Mouse (Mus musculus): ENCODE data around the gene Adam11. TPM values are rescaled to one million over a fixed set of nuclear protein-coding genes. Genes with fewer than 3 reads are reported as not detected.

The Adam11 gene
- total RNA-seq, 2 experiments from 2014 or later: 186 to 207 TPM

GRCm38 (mm10) chr11:102752896-102753590 lies 8.2 kb upstream of the Adam11 start:
- DNase-seq (ENCODE audit: low spot score in 2 of 2): no peak

DNA sequence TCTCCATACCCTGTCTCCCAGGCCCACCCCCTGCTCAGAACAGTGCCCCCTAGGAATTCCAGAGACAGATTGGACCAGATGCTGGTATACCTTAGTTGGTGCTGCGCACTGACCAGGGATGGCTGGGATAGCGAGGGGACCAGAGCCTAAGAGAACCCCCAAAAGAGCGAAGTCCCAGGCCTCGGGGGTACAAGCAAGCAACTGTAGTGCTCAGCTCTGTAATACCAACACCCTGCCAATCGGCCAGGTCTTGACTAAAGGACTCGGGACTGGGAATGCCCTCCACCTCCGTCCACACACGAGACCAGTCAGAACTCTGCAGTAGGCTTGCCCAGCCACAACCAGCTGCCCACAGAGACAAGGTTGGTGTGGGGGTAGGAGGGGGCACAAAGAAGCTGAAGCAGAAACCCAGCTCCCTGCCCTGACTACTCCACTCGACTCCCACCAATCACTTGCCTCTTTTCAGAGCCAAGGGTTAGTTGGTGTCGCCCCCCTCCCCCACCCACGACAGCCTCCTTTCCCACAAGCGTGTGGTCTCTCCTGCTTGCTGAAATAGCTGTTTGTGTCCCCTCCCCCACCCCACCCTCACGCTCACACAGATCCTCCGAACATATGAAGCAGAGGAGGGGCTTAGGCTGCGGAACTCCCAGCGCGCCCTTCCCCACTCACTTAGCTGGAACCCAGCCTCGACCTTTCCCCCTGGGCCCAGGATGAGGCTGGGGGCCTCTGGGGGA lies 7.5 kb upstream of the Adam11 start:
- no peak for DNase-seq (ENCODE audit: low spot score in 2 of 2)

DNA sequence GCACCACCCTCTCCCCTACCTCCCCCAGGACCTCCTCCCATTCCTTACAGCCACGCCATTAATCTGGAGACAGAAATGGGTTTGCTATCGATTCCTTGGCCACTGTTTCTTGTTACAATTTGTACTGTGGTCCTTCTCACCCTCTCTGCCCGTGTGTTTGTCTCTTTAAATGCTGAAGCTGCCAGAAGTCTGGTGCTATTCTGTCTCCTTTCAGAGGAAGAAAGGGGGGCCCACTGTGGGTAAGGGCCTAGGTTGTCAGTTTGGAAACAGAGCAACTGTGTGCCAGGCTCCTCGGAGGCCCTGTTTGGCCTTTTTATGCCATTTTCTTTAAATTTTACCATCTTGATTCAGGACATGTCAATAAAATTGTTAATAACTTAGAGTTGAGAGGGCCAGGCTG lies 6.8 kb upstream of the Adam11 start:
- DNase-seq (ENCODE audit: low spot score in 2 of 2): no peak

DNA sequence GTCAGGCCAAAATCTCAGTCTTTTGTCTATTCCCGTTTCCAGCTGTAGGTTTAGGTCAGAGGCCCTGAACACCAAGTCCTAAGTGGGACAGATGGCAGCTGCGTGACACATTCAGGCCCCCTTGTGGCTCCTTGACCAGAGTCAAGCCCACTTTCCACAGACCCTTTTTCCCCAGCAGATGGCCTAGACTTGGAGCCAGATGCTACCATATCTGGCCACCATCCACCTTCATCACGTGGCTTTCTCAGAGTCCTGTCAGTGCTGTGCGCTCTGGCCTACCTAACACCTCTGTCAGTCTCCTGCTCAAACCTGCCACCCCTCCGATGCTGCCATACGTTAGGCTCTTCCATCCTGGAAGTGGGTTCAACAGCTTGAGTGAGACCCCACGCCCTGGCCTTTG lies 5.8 kb upstream of the Adam11 start:
- no peak for DNase-seq (ENCODE audit: low spot score in 2 of 2)

- no peak for DNase-seq (ENCODE audit: low spot score in 2 of 2)
Measured at GRCm38 (mm10) chr11:102758977-102759376, 2.3 kb upstream of the Adam11 start.

DNA sequence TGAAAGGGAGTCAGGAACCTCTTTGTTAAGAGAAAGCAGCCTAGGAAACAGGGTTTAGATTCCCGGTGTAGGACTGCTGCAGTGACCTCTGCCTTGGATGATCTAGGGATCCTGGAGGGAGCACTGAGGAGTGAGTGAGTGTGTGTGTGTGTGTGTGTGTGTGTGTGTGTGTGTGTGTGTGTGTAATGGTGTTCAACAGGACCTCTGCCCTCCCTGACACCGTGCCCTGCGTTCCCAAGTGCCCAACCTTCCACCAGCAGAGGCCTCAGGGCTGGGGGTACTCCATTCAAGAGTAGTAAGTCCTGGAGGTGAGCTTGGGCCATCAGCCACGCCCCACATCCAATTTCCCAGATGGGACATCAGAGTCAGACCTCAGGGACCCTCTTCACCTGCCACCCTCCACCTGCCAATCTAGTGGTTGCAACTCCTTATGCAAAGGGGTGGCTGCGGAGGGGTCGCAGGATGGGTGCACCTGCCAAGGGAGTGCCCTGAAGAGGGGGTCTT lies 382 bp upstream of the Adam11 start:
- no peak for DNase-seq (ENCODE audit: low spot score in 2 of 2)

DNA sequence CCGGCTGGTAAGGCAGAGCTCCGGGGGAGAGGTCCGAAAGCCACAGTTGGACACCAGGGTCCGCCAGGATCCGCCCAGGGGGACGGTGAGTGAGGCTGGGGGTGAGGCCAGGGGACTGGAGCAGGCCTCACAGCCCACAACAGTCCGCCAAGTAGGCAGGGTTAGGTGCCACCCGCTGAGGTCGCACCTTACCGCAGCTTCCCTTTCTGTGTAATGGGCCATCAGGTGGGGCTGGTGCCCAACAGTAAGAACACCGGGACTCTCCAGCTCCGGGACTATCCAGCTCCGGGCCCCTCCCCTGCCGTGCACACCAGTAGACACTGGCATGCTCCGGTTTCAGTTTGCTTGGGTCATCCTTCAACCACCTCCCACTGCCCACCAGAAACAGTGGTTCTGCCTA lies 1.0 kb downstream of the Adam11 start:
- no peak for DNase-seq (ENCODE audit: low spot score in 2 of 2)

- DNase-seq (ENCODE audit: low spot score in 2 of 2): no peak
Measured at GRCm38 (mm10) chr11:102763009-102763767, 1.9 kb downstream of the Adam11 start.

GRCm38 (mm10) chr11:102765416-102765815 lies 4.2 kb downstream of the Adam11 start:
- no peak for DNase-seq (ENCODE audit: low spot score in 2 of 2)

GRCm38 (mm10) chr11:102767055-102767670 lies 5.9 kb downstream of the Adam11 start:
- DNase-seq (ENCODE audit: low spot score in 2 of 2): no peak

DNA sequence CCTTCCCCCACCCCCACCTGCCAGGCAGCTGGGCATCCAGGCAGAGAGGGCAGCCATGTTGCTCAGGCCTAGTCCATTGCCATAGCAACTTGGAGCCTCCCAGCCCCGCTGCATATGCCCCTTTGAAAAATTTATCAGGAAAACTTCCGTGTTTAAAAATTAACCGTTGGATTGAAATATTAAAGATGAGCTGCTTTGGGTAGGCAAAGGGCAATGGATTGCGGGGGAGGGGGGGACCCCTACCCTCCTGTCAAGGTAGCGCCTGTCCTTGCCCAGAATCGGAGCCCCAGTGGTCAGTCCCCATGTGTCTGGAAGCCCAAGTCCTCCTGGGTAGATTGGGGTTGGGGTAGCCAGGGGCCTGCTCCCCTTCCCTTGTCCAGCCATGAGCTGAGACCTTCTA lies 7.9 kb downstream of the Adam11 start:
- DNase-seq (ENCODE audit: low spot score in 2 of 2): no peak

DNA sequence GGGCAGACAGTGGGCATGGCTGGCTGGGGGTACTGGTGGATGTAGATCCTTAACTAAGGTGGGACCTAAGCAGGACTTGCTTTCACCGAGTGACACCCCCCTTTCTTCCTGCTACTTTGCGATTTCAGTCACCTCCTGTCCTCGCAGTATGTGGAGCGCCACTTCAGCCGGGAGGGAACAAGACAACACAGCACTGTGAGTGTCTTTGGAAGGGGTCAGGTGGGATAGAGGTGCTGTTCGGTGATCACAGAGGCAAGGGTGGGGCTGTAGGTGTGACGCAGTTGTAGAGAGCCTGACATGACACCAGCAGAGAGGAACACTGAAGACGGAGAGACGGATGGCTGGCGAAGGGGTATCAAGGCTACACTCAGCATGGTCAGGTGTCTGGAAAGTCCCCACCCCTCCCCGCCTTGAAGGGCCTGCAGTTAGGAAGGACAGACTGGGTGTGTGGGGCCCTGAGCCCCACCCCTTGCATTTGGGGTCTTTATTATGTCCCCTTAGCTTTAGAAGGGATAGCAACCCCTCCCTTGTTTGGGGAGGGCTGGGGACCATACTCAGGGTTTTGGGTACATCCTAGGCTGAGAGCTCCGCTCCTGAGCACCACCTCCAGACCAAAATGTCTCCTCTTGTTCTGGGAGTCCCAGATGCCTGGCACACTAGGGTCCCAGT lies 8.9 kb downstream of the Adam11 start:
- no peak for DNase-seq (ENCODE audit: low spot score in 2 of 2)

- DNase-seq (ENCODE audit: low spot score in 2 of 2): no peak
Measured at GRCm38 (mm10) chr11:102770662-102771435, 9.6 kb downstream of the Adam11 start.

- DNase-seq (ENCODE audit: low spot score in 2 of 2): no peak
Measured at GRCm38 (mm10) chr11:102771916-102772714, 10.9 kb downstream of the Adam11 start.

- no peak for DNase-seq (ENCODE audit: low spot score in 2 of 2)
Measured at GRCm38 (mm10) chr11:102772771-102773700, 11.8 kb downstream of the Adam11 start.

DNA sequence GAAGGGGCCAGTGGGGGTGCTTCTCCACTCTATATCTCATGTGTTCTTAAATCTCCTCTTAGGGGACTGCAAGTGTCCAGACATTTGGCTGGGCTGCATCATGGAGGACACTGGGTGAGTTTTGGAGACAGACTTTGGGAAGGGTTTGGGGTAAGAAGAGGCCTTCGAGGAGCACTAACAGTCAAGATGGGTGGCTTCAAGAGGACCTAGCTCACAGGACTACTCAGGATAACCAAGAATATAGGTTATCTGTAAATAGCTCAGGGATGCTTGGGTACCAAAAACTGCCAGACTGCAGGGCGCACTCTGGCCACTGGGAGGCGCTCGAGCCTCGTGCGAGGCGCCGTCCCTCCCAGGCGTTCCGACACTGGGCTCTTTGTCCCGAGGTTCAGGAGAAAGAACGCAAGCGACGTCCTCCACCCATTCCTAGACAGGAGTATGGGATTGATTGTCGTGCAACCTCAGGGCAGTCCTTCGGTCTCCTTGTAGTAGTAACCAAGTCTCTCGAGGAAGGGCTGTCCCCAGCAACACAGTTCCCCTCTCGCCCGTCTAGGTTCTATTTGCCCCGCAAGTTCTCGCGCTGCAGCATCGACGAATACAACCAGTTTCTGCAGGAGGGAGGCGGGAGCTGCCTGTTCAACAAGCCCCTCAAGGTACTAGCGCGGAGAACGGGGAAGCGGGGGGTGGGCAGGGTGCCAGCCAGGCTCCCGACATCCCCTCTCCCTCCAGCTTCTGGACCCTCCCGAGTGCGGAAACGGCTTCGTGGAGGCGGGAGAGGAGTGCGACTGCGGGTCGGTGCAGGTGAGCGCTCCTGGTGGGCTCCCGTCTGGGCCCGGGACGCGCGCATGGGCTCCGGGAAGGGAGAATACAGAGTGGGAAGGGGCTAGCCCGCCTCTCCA lies 12.7 kb downstream of the Adam11 start:
- peak; percentile 87 to 90 for DNase-seq (ENCODE audit: low spot score in 2 of 2)

DNA sequence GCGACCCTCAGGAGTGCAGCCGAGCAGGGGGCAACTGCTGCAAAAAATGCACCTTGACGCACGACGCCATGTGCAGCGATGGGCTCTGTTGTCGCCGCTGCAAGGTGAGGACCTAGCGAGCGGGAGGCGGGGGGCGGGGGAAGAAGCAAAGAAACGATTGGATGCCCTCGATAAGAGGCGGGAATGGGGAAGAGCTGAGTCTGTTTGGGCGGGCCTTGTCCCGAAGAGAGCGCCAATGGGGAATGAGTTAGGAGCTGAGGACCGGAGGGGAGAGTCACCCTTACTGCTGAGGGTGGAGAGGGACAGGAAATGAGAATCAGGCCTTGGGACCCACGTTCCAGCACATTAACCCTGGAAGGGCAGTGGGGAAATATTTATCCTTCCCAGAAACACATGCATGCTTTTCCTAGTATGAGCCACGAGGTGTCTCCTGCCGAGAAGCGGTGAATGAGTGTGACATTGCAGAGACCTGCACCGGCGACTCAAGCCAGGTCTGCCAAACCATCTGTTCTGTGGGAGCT lies 13.4 kb downstream of the Adam11 start:
- peak; percentile 73 to 84 for DNase-seq (ENCODE audit: low spot score in 2 of 2)
